Mouse (Mus musculus): ENCODE data around the gene Taf6. TPM values are rescaled to one million over a fixed set of nuclear protein-coding genes. Genes with fewer than 3 reads are reported as not detected.
A peak's percentile ranks its signal among the peaks of the same experiment; 100 is the strongest.

Gene Taf6
- polyA plus RNA-seq, 1 experiment from 2014 or later: 71.3 TPM

- Histone ChIP-seq H3K36me3 (no peaks in the 10 kb centered on the region), H3K9me3 (no peaks in the 10 kb centered on the region), H3K4me3 (replicated peaks) (no peak overlapping the region), H3K4me2 (no peak overlapping the region), H3K9ac (no peak overlapping the region), H3K27me3 (replicated peaks) (no peaks in the 10 kb centered on the region), H3K4me1 (no peaks in the 10 kb centered on the region), H3K27ac (no peak overlapping the region)
- ATAC-seq (ENCODE audit: insufficient read depth, low FRiP score, low read depth): no peak
- 69% methylated on average over 1 of the region's 1 CpGs for WGBS
Observed at GRCm38 (mm10) chr5:138207253-138207652, 20.0 kb upstream of the Taf6 start.

DNA sequence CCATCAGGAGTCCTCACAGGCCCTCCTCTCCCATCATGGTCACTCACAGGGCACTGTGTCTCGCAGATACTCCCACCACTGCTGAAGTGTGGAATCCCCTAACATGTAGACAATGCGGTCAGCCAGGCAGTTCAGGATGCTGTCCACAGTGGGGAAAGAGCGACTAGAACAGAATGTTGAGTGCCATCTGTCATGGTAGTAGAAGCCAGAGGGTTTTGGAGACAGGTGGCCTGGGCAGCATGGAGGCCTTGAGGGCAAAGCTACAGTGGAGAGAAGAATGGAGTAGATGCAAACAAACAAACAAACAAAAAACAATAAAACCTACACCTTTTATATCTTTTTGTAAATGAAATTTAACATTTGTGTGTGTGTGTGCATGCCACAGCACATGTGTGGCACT, 14.8 kb upstream of the Taf6 start:
- Histone ChIP-seq H3K27me3 (replicated peaks) (no peaks in the 10 kb centered on the region), H3K4me1 (no peaks in the 10 kb centered on the region), H3K9me3 (no peaks in the 10 kb centered on the region), H3K9ac (no peak overlapping the region), H3K27ac (no peak overlapping the region), H3K36me3 (no peaks in the 10 kb centered on the region), H3K4me3 (replicated peaks) (no peak overlapping the region), H3K4me2 (no peak overlapping the region)
- WGBS: 79% methylated on average over 3 of the region's 3 CpGs
- ATAC-seq (ENCODE audit: insufficient read depth, low FRiP score, low read depth): no peak

DNA sequence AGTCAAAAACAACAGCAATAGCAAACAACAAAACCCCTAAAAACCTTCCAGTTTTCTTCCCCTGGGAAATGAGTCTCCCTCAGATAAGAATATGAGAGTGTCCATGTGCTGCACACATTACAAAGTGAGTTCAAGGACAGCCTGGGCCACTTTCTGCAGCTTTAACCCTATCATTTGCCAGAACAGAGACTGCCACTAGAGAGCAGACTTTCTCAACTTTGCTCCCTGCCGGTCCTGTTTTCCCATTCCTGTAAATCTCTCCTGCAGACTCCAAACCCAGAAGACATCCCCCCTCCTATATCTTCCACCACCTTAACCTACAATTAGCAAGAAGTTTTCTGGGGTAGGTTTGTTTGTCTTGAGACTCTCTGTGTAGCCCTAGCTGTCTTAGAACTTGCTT, 12.3 kb upstream of the Taf6 start:
- Histone ChIP-seq H3K27ac (no peak overlapping the region), H3K4me2 (no peak overlapping the region), H3K36me3 (no peaks in the 10 kb centered on the region), H3K4me3 (replicated peaks) (no peak overlapping the region), H3K9me3 (no peaks in the 10 kb centered on the region), H3K9ac (no peak overlapping the region), H3K4me1 (no peaks in the 10 kb centered on the region), H3K27me3 (replicated peaks) (no peaks in the 10 kb centered on the region)
- 6% methylated on average over 1 of the region's 1 CpGs for WGBS
- ATAC-seq (ENCODE audit: insufficient read depth, low FRiP score, low read depth): no peak

- ATAC-seq (ENCODE audit: insufficient read depth, low FRiP score, low read depth): no peak
- H3K4me1 ChIP-seq: no peaks in the 10 kb centered on the region
- no peaks in the 10 kb centered on the region for H3K27me3 ChIP-seq (replicated peaks)
- no peak overlapping the region; the same call in 1 of the 2 replicates for H3K9ac ChIP-seq
- no peaks in the 10 kb centered on the region for H3K36me3 ChIP-seq
- H3K4me3 ChIP-seq (replicated peaks): peak overlapping the region; percentile 73; the same call in 1 of the 2 replicates
- H3K27ac ChIP-seq: peak overlapping the region; percentile 72; the same call in 1 of the 2 replicates
- no peaks in the 10 kb centered on the region for H3K9me3 ChIP-seq
- WGBS: 72% methylated on average over 7 of the region's 7 CpGs
- H3K4me2 ChIP-seq: peak overlapping the region; percentile 93
Observed at GRCm38 (mm10) chr5:138195463-138195862, 8.2 kb upstream of the Taf6 start.

DNA sequence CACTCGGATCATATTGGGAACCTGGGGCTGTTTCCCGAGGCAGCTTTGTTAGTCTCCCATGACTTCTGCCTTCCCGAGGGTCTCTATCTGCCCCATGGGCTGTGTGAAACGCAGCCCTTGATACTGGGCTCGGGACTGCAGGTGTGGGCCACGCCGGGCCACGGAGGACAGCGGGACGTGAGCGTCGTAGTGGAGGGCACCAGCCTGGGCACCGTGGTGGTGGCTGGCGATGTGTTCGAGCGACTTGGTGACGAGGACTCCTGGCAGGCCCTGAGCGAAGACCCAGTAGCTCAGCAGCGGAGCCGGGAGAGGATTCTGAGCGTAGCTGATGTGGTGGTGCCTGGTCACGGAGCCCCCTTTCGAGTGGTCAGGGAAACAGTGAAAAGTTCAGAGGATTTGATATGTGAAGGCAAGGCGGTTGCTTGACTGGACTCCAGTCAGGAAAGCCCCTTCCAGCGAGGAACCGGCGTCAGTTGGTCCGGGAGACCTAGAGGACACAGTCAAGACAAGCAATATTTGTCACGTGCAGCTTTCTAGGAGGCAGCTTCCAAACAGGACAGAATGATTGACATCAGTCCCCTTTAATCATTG, 7.6 kb upstream of the Taf6 start:
- no peaks in the 10 kb centered on the region for H3K4me1 ChIP-seq
- H3K27ac ChIP-seq: peak overlapping the region; percentile 72
- no peaks in the 10 kb centered on the region for H3K36me3 ChIP-seq
- no peaks in the 10 kb centered on the region for H3K9me3 ChIP-seq
- peak overlapping the region; percentile 93 for H3K4me2 ChIP-seq
- H3K27me3 ChIP-seq (replicated peaks): no peaks in the 10 kb centered on the region
- ATAC-seq (ENCODE audit: insufficient read depth, low FRiP score, low read depth): peak; percentile 56
- H3K9ac ChIP-seq: peak overlapping the region; percentile 71
- H3K4me3 ChIP-seq (replicated peaks): peak overlapping the region; percentile 73
- WGBS: under 1% methylated on average over 29 of the region's 29 CpGs

DNA sequence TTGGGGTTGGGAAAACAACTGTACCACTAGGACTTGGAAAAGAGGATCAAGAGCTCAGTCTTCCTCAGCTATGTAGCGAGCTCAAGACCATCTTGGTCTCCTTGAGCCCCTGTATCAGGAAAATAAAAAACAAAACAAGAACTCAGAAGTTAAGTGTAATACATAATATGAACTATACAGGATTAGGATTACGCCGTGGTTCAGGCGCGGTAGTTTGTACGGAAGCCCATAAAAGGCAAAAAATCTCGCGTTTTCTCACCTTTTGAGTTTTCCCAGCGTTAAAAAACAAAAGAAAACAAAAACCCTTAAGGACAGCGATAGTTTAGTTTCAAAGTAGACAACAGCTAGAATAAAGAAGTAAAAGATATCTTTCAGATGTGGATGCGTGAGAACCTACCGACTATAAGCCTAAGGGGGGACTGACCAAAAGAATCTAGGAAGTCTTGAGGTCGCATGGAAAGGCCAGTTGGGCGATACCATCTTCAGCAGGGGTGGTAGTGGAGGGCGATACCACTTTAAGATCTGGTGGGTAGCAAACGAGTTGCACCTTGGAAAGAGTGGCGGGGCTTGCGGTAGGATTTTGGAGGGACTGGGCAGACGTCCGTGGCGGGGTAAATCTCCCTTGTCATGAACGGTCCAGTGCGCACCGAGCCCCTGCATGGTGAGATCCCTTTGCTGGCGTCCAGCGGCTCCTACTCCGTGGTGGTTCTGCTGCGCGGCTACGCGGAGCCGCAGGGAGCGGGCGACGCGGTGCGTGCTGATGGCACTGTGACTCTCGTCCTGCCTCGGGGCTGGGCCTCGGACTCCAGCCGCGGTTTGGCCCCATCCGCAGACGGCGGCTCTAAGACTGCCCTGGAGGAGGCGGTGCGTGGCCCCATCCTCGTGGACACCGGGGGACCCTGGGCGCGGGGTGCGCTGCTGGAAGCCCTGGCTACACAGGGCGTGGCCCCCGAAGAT, 6.8 kb upstream of the Taf6 start, which contains the start of gene Mblac1:
Gene Mblac1, plus strand, starts transcription at position 544 of the 957 bp plus-strand sequence.
- ATAC-seq (ENCODE audit: insufficient read depth, low FRiP score, low read depth): peak; percentile 88
- no peaks in the 10 kb centered on the region for H3K36me3 ChIP-seq
- peak within 1 kb of the TSS; percentile 93 for H3K4me2 ChIP-seq
- H3K27ac ChIP-seq: peak within 1 kb of the TSS; percentile 72
- H3K4me1 ChIP-seq: no peaks in the 10 kb centered on the region
- H3K9me3 ChIP-seq: no peaks in the 10 kb centered on the region
- WGBS: 7% methylated on average over 54 of the region's 54 CpGs
- no peaks in the 10 kb centered on the region for H3K27me3 ChIP-seq (replicated peaks)
- peak within 1 kb of the TSS; percentile 73 for H3K4me3 ChIP-seq (replicated peaks)
- peak within 1 kb of the TSS; percentile 71 for H3K9ac ChIP-seq

- ATAC-seq (ENCODE audit: insufficient read depth, low FRiP score, low read depth): peak; percentile 84
- H3K4me2 ChIP-seq: peak overlapping the region; percentile 75
- peak overlapping the region; percentile 82 for H3K27ac ChIP-seq
- peak overlapping the region; percentile 73 for H3K9ac ChIP-seq
- no peaks in the 10 kb centered on the region for H3K9me3 ChIP-seq
- no peaks in the 10 kb centered on the region for H3K27me3 ChIP-seq (replicated peaks)
- peak overlapping the region; percentile 87 for H3K4me3 ChIP-seq (replicated peaks)
- H3K36me3 ChIP-seq: peaks cover 4% of the 10 kb centered on the region; the same call in 1 of the 2 replicates
- WGBS: under 1% methylated on average over 10 of the region's 10 CpGs
- peaks cover 6% of the 10 kb centered on the region; the same call in 1 of the 2 replicates for H3K4me1 ChIP-seq
Observed at GRCm38 (mm10) chr5:138187661-138188306, 533 bp upstream of the Taf6 start.

DNA sequence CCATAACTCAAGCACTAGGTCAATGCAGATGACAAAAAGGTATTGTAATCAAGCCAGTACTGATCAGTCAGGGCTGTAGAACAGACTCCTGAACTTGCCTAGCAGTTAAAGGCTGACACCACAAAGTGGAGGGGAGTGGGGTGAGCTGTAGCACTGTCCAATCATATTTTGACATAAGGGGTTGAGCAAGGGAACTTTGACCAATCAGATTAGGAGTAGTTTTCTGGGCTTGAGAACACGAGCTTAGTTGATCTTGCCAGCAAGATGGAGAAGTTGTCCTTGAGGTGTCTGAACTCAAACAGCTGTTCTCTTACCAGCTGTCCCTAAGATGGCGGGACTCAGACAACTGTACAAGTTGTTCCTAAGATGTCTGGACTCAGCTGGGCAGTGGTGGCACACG, 14.0 kb downstream of the Taf6 start:
- Histone ChIP-seq H3K27ac (no peak overlapping the region), H3K27me3 (replicated peaks) (no peaks in the 10 kb centered on the region), H3K4me2 (peak overlapping the region; percentile 87; the same call in 1 of the 2 replicates), H3K4me1 (peaks cover 10% of the 10 kb centered on the region), H3K9ac (no peak overlapping the region), H3K36me3 (peaks cover 27% of the 10 kb centered on the region), H3K9me3 (no peaks in the 10 kb centered on the region), H3K4me3 (replicated peaks) (peak overlapping the region; percentile 73; the same call in 1 of the 2 replicates)
- 73% methylated on average over 3 of the region's 3 CpGs for WGBS
- ATAC-seq (ENCODE audit: insufficient read depth, low FRiP score, low read depth): no peak

DNA sequence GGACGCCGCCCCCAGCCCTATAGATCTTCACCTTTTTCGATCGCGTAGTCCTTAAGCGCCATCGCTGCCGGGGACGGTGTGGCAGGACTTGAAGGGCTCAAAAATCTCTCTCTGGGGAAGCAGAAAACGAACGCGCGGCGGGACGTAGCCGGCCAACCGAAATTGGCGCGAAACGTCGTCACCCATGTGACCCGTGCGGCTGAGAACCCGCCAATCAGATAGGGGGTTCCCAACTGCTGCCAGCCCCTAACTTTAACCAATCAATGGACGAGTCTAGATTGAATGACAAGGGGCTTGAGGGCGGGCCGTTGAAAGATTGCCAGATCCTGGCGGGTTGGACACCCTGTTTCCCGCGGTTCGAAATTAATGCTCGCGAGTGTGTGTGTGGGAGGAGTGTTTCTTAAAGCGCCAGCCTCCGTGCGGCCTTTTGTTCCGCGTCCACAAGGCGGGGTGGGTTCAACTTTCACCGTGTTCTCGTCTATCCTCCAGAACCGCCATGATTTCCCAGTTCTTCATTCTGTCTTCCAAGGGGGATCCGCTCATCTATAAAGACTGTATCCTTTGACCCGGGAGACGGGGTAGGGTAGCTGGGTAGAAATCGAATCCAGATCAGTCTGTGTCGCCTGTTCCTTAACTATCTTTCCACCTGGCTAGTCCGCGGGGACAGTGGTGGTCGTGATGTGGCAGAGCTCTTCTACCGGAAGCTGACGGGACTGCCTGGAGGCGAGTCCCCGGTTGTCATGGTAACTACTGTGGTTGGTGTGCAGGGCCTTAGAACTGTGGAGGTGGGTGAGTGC, 15.4 kb downstream of the Taf6 start, which contains the start of the genes Ap4m1 and Mcm7:
Gene Ap4m1, plus strand, starts transcription at position 308 of the 797 bp plus-strand sequence.
Gene Mcm7, minus strand, starts transcription at position 728 of the 797 bp plus-strand sequence.
- H3K36me3 ChIP-seq: peaks cover 27% of the 10 kb centered on the region
- H3K4me1 ChIP-seq: peaks cover 10% of the 10 kb centered on the region
- peak within 1 kb of the TSS; percentile 87 for H3K4me2 ChIP-seq
- H3K27me3 ChIP-seq (replicated peaks): no peaks in the 10 kb centered on the region
- ATAC-seq (ENCODE audit: insufficient read depth, low FRiP score, low read depth): peak; percentile 91
- peak within 1 kb of the TSS; percentile 73 for H3K4me3 ChIP-seq (replicated peaks)
- H3K27ac ChIP-seq: peak within 1 kb of the TSS; percentile 96
- no peaks in the 10 kb centered on the region for H3K9me3 ChIP-seq
- H3K9ac ChIP-seq: peak within 1 kb of the TSS; percentile 71
- WGBS: under 1% methylated on average over 54 of the region's 54 CpGs

GRCm38 (mm10) chr5:138170936-138171561, 16.2 kb downstream of the Taf6 start:
- H3K4me3 ChIP-seq (replicated peaks): peak overlapping the region; percentile 73
- peaks cover 28% of the 10 kb centered on the region for H3K36me3 ChIP-seq

More at GRCm38 (mm10) chr5:138170936-138171561, 16.2 kb downstream of the Taf6 start:
- no peaks in the 10 kb centered on the region for H3K9me3 ChIP-seq
- H3K27ac ChIP-seq: peak overlapping the region; percentile 96
- peak overlapping the region; percentile 87 for H3K4me2 ChIP-seq
- H3K4me1 ChIP-seq: peaks cover 10% of the 10 kb centered on the region
- WGBS: under 1% methylated on average over 47 of the region's 47 CpGs
- H3K27me3 ChIP-seq (replicated peaks): no peaks in the 10 kb centered on the region
- peak overlapping the region; percentile 71 for H3K9ac ChIP-seq
- peak; percentile 86 for ATAC-seq (ENCODE audit: insufficient read depth, low FRiP score, low read depth)

Data from stomach, embryonic 15.5 days (tissue).